Mouse (Mus musculus) neutrophil, adult 65 days (primary cell): ENCODE results near the gene Adh1. TPM values are rescaled to one million over a fixed set of nuclear protein-coding genes. Genes with fewer than 3 reads are reported as not detected.

Source experiments
- total RNA-seq: library from RNA; stranded (reverse); gene quantifications from 2 replicates; pipeline ENCODE4 v1.2.4, GENCODE M21; 2023

The Adh1 gene
- total RNA-seq: not detected in 2 replicates

DNA sequence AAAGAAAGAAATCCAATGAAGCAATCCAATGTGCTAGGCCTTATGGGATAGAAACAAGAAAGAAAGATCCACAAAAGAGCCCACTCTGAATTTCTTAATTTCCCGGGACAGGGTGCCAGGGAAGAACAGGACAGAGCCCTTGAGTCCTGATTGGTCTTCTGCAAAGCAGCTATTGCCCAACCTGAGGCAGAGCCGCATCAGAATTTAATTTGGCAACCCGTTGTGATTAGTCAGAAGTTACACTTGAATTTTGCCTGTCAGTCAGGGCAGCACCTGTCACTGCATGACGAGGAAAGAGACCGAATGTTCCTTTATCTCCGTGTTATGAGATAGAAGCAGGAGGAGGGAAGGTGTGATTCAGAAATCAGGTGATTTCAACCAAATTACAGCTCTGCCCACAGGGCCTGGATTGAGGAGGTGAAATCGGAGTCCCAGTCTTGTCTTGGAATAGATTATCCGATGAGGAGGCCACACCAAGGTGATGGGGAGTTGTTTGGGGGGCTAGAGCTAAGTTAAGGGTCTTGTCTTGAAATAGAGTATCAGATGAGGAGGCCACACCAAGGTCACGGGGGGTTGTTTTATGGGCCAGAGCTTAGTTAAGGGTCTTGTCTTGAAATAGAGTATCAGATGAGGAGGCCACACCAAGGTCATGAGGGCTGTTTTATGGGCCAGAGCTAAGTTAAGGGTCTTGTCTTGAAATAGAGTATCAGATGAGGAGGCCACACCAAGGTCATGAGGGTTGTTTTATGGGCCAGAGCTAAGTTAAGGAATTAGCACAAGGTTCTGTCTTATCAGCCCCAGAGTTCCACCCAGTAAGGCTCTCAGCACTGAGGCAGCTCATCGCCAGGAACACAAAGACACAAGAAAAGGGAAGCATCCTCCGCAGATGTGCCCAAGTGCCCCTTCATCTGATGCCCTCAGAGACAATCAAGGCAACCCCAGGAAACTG, at the start of gene Adh1:
TSS of gene Adh1 (plus strand) at position 271 of the 949 bp plus-strand sequence.

DNA sequence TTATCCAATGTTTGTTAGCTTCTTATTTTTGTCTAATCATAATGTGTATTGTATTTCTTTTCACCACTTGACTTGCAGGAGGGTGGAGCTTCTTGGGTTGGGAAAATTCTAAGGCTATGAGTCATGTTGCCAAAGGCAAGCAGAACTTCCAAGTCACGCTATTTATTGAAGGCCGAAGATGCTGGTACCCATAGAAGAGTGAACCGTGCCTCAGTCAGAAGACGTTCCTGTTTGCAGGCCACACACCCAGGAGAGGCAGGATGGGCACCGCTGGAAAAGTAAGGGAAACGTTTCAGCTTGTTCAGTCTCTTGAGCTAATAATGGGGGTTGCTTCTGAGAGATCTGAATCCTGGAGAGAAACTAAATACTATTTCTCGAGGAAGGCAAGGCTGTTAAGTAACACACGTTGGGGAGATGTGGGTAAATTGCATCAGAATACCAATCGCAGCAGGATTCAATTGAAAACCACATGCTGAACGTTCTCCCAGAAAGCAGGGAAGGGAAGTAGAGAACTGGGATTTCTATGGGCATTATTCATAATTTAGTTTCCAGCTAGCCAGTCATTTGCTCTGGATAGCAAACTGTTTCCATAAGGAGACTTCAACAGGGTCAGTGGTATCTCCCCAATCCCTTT, 43.0 kb upstream of the Adh1 start, which contains the start of gene Adh7:
TSS of gene Adh7 (plus strand) at position 130 of the 634 bp plus-strand sequence.

DNA sequence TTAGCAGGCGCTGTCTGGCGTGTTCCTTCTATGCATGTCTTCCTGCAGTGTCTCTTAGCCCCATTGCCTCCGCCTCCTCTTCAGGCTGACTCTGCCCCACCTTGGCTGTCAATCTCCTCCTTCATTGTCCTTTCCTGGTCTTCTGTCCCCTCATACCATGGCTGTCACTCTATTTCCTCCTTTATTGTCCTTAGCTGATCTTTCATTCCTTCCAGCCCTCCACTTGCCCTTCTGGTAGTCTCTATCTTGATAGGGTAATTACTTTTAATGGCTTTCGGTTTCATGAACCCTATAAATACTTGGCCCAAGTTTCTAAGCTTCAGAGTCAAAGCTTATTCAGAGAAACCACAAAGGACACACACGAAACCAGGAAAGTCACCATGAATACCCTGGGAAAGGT, 52.2 kb downstream of the Adh1 start, which contains the start of gene Adh6a:
TSS of gene Adh6a (plus strand) at position 322 of the 400 bp plus-strand sequence.

Other genes starting within 250 kb of the Adh1 start
- not detected in 2 replicates for gene 1110002E22Rik, start 195.9 kb upstream of the Adh1 start, total RNA-seq
- not detected in 2 replicates for gene Gm5105, start 193.6 kb upstream of the Adh1 start, total RNA-seq
- 2.3 and 2.4 TPM in 2 replicates for gene Trmt10a, start 117.5 kb upstream of the Adh1 start, total RNA-seq
- 0.47 and 0.79 TPM in 2 replicates for gene Mttp, start 116.0 kb upstream of the Adh1 start, total RNA-seq
- gene 4930579F01Rik, start 67.2 kb upstream of the Adh1 start, total RNA-seq: not detected in 2 replicates
- not detected in 2 replicates for gene Adh7, start 43.2 kb upstream of the Adh1 start, total RNA-seq
- gene Adh6a, start 52.3 kb downstream of the Adh1 start, total RNA-seq: not detected in 2 replicates
- gene Adh6b, start 80.8 kb downstream of the Adh1 start, total RNA-seq: not detected in 2 replicates
- not detected in 2 replicates for gene Adh4, start 154.5 kb downstream of the Adh1 start, total RNA-seq
- 31.3 and 33.4 TPM in 2 replicates for gene Adh5, start 182.1 kb downstream of the Adh1 start, total RNA-seq
- gene Metap1, start 228.5 kb downstream of the Adh1 start, total RNA-seq: 21.8 and 31.3 TPM in 2 replicates